Mouse (Mus musculus): ENCODE results near the gene Tnxb. TPM values are rescaled to one million over a fixed set of nuclear protein-coding genes. Genes with fewer than 3 reads are reported as not detected.
"Not testable (repeated sequence)": the region's sequence is repeated elsewhere in the genome, so short reads cannot be mapped to it uniquely, and the experiment has no call there.

The Tnxb gene
- polyA plus RNA-seq, 1 experiment from 2014 or later = 0.26 TPM

DNA sequence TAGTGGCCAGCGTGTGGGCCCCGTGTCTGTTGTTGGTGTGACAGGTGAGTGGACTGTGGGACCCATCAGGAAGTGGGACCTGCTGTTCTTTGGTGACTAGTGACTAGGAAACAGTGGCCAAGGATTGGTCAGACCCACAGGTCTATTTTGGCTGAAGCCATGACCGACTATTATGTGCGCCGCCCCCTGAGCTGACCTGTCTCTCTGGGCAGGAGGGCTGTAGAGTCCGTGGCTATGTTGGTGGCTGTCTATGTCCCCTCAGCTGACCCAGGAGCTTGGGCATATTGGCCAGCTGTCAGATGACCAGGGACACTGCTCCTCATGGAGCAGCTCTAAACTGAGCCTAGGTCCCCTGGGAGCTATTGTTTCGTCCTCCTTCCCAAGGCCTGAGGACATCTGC, 18.6 kb downstream of the Tnxb start:
- WGBS = 95% methylated on average over 7 of the region's 7 CpGs
- no peaks in the 10 kb centered on the region for H3K4me1 ChIP-seq (replicated peaks; ENCODE audit: insufficient read depth, low read length)
- H3K9me3 ChIP-seq (replicated peaks; ENCODE audit: low read length) = no peaks in the 10 kb centered on the region
- no peaks in the 10 kb centered on the region for H3K36me3 ChIP-seq (ENCODE audit: insufficient read depth, low read length)
- no peak overlapping the region for H3K27ac ChIP-seq
- ATAC-seq (replicated peaks; ENCODE audit: low FRiP score, low read depth) (no peak), DNase-seq (ENCODE audit: low spot score) (no peak)
- TF ChIP-seq CTCF (IDR thresholded peaks at IDR 0.05; ENCODE audit: low read depth) = no peak
- no peak overlapping the region for H3K4me3 ChIP-seq (replicated peaks; ENCODE audit: low read depth, low read length)
- no peaks in the 10 kb centered on the region for H3K27me3 ChIP-seq (ENCODE audit: insufficient read depth, low read length)
- no peak overlapping the region for H3K9ac ChIP-seq (ENCODE audit: low read depth, low read length)
- no peak overlapping the region for H3K4me2 ChIP-seq (ENCODE audit: low read length)

DNA sequence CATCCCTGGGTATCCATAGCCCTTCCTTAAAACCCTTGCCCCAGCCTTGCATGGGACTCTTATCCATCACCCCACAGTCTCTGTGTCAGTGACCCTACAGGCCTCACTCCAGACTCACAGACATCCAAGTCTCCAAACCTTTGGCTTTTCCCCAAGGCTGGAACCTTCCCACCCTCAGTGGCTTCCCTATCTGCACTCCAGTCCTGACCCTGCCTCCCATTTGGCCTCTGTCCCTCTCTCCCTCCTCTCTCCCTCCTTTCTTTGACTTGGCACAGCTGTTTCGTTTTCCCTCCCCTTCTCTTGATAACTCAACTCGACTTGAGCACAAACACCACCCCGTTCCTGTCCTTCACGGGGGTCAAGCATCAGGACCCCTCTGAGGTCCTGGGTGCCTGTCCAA, 20.1 kb downstream of the Tnxb start:
- ATAC-seq (replicated peaks; ENCODE audit: low FRiP score, low read depth) = no peak
- WGBS = 18% methylated on average over 4 of the region's 4 CpGs

DNA sequence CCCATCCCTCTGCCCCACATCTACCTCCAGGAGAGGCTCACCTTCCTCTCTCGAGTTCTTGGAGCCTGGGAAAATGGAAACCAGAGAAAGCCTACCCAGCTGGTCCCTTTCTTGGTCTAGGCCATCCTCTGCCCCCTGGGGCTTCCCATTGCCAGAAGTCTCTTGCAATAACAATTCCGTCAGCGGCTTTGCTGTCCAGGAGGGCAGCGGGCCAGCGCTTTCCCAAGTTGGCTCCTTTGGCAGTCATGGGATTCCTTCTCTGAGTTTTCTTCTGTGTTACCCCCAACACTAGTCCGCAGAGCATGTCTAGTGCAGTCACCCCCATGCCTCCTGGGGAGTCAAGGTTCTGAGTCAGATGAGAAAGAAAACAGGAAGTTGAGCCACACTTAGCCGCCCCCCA, 22.6 kb downstream of the Tnxb start:
- H3K27ac ChIP-seq = no peak overlapping the region
- no peaks in the 10 kb centered on the region for H3K9me3 ChIP-seq (replicated peaks; ENCODE audit: low read length)
- H3K4me3 ChIP-seq (replicated peaks; ENCODE audit: low read depth, low read length) = no peak overlapping the region
- no peaks in the 10 kb centered on the region for H3K36me3 ChIP-seq (ENCODE audit: insufficient read depth, low read length)
- TF ChIP-seq CTCF (IDR thresholded peaks at IDR 0.05; ENCODE audit: low read depth) = no peak
- ATAC-seq (replicated peaks; ENCODE audit: low FRiP score, low read depth) = no peak
- H3K27me3 ChIP-seq (ENCODE audit: insufficient read depth, low read length) = no peaks in the 10 kb centered on the region
- 70% methylated on average over 7 of the region's 7 CpGs for WGBS
- no peak for DNase-seq (ENCODE audit: low spot score)
- H3K9ac ChIP-seq (ENCODE audit: low read depth, low read length) = no peak overlapping the region
- H3K4me2 ChIP-seq (ENCODE audit: low read length) = no peak overlapping the region
- H3K4me1 ChIP-seq (replicated peaks; ENCODE audit: insufficient read depth, low read length) = no peaks in the 10 kb centered on the region

More for the DNA sequence above, 20.1 kb downstream of the Tnxb start:
- Histone ChIP-seq H3K36me3 (ENCODE audit: insufficient read depth, low read length) (no peaks in the 10 kb centered on the region), H3K9me3 (replicated peaks; ENCODE audit: low read length) (no peaks in the 10 kb centered on the region), H3K9ac (ENCODE audit: low read depth, low read length) (no peak overlapping the region), H3K4me2 (ENCODE audit: low read length) (no peak overlapping the region), H3K27me3 (ENCODE audit: insufficient read depth, low read length) (no peaks in the 10 kb centered on the region), H3K4me1 (replicated peaks; ENCODE audit: insufficient read depth, low read length) (no peaks in the 10 kb centered on the region), H3K4me3 (replicated peaks; ENCODE audit: low read depth, low read length) (no peak overlapping the region), H3K27ac (no peak overlapping the region)
- no peak for TF ChIP-seq CTCF (IDR thresholded peaks at IDR 0.05; ENCODE audit: low read depth)
- no peak for DNase-seq (ENCODE audit: low spot score)

DNA sequence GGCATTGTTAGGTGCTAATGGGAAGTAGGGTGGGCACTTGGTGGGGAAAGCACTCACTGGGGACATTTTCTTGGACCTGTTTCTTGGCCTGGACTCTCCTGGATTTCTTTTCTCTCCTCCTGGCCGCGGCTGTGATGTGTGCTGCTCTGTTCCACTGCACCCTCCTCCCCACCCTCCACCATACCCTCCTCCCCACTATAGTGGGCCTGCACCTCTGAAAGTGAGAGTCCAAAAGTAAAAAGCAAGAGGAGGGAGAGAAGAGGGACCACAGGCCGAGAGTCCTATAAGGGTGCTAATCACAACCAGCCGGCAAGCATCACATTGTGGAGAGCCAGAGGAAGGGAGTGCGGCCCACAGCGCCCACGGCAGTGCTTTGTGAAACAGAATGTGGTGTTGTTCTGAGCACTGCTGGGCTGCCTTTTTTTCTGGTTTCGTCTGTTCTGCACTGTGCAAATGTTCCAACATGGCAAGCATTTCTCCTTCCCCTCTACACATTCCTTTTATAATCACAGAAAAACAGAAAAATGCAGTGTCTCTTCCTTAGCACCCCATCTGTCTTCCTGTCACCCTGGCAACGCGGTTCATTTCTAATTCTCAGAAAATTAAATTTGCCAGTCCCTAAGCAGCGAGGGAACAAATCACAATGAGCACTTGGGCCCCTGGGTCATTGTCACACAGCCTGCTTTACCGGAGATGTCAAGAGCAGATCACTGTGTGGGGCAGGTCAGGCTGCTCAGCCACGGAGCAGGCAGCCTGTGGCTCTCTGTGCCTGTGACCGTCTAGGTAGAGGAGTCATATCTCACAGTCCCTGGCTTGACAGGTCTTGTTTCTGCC, 29.5 kb downstream of the Tnxb start:
- 51% methylated on average over 14 of the region's 14 CpGs for WGBS

DNA sequence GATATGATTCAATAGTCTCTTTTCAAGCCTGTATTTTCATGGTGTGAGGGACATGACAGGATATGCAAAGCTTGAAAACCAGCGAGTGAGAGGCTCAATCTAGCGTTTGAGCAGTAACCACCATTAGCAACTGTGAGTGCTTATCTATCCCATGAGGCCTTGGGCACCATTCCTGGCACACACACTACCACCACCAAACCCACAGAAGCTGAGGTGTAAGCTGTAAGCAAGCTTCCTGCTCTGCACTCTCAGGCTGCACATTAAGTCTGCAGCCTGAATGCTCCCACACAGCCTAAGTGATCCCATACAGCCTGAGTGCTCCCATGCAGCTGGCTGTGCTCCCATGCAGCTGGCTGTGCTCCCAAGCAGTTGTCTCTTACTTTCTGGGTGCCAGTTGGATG, 30.3 kb downstream of the Tnxb start:
- no peaks in the 10 kb centered on the region for H3K9me3 ChIP-seq (replicated peaks; ENCODE audit: low read length)
- no peaks in the 10 kb centered on the region for H3K27me3 ChIP-seq (ENCODE audit: insufficient read depth, low read length)
- 66% methylated on average over 2 of the region's 2 CpGs for WGBS
- H3K36me3 ChIP-seq (ENCODE audit: insufficient read depth, low read length) = no peaks in the 10 kb centered on the region
- no peak for ATAC-seq (replicated peaks; ENCODE audit: low FRiP score, low read depth)
- no peak overlapping the region for H3K4me2 ChIP-seq (ENCODE audit: low read length)
- no peaks in the 10 kb centered on the region for H3K4me1 ChIP-seq (replicated peaks; ENCODE audit: insufficient read depth, low read length)
- no peak for TF ChIP-seq CTCF (IDR thresholded peaks at IDR 0.05; ENCODE audit: low read depth)
- DNase-seq (ENCODE audit: low spot score) = no peak
- H3K4me3 ChIP-seq (replicated peaks; ENCODE audit: low read depth, low read length) = no peak overlapping the region
- no peak overlapping the region for H3K9ac ChIP-seq (ENCODE audit: low read depth, low read length)
- H3K27ac ChIP-seq = no peak overlapping the region

More for the DNA sequence above, 29.5 kb downstream of the Tnxb start:
- no peak overlapping the region for H3K4me3 ChIP-seq (replicated peaks; ENCODE audit: low read depth, low read length)
- ATAC-seq (replicated peaks; ENCODE audit: low FRiP score, low read depth) = no peak
- no peak overlapping the region for H3K27ac ChIP-seq
- peak; percentile 19 for DNase-seq (ENCODE audit: low spot score)
- TF ChIP-seq CTCF (IDR thresholded peaks at IDR 0.05; ENCODE audit: low read depth) = no peak
- no peaks in the 10 kb centered on the region for H3K4me1 ChIP-seq (replicated peaks; ENCODE audit: insufficient read depth, low read length)
- no peaks in the 10 kb centered on the region for H3K9me3 ChIP-seq (replicated peaks; ENCODE audit: low read length)
- H3K36me3 ChIP-seq (ENCODE audit: insufficient read depth, low read length) = no peaks in the 10 kb centered on the region
- H3K4me2 ChIP-seq (ENCODE audit: low read length) = no peak overlapping the region
- H3K27me3 ChIP-seq (ENCODE audit: insufficient read depth, low read length) = no peaks in the 10 kb centered on the region
- no peak overlapping the region for H3K9ac ChIP-seq (ENCODE audit: low read depth, low read length)

DNA sequence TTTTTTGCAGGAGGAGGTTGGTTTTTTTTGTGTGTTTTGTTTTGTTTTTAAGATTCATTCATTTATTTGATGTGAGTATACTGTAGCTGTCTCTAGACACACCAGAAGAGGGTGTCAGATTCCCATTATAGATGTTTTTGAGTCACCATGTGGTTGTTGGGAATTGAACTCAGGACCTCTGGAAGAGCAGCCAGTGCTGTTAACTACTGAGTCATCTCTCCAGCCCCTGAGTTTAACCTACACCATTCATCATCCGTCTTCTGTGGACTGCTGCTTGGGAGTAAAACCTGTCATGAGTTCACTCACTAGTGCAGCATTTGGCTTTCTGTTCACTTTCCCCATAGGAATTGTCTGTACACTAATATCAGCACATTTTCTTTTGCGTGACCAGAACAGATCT, 36.1 kb downstream of the Tnxb start:
- not testable (repeated sequence) for H3K9me3 ChIP-seq (replicated peaks; ENCODE audit: low read length); H3K27me3 ChIP-seq (ENCODE audit: insufficient read depth, low read length); ATAC-seq (replicated peaks; ENCODE audit: low FRiP score, low read depth); H3K4me3 ChIP-seq (replicated peaks; ENCODE audit: low read depth, low read length); H3K36me3 ChIP-seq (ENCODE audit: insufficient read depth, low read length); H3K27ac ChIP-seq; H3K4me1 ChIP-seq (replicated peaks; ENCODE audit: insufficient read depth, low read length); H3K4me2 ChIP-seq (ENCODE audit: low read length); H3K9ac ChIP-seq (ENCODE audit: low read depth, low read length); DNase-seq (ENCODE audit: low spot score)
- WGBS = 76% methylated on average over 2 of the region's 2 CpGs

Measured in kidney, postnatal 0 days (tissue).